Mouse (Mus musculus) ES-E14 (cell line): ENCODE measurements around the gene Tasp1. TPM values are rescaled to one million over a fixed set of nuclear protein-coding genes. Genes with fewer than 3 reads are reported as not detected.

Experiments
- DNase-seq: peaks from one replicate; pipeline ENCODE4 v3.0.0-alpha.2; 2013; ENCODE audit warnings: low read depth, low spot score
- H3K27ac ChIP-seq: 2 replicates; pipeline ENCODE4 v1.5.1; 2012; ENCODE audit warnings: low read depth, mild to moderate bottlenecking, low read length, moderate library complexity, mixed read lengths; ENCODE audit not compliant: poor library complexity, insufficient read depth, severe bottlenecking
- H3K36me3 ChIP-seq: 2 replicates; pipeline ENCODE4 v1.6.1; 2012; ENCODE audit warnings: mild to moderate bottlenecking, low read length, moderate library complexity, mixed read lengths; ENCODE audit not compliant: control insufficient read depth, poor library complexity, insufficient read depth, severe bottlenecking
- H3K4me1 ChIP-seq, 2 experiments: fragments of 150-350 bp in 1 of 2; sonication (generic) in 1 of 2; 2 replicates each; pipeline ENCODE4 v1.6.1; 2012; ENCODE audit warnings: low read length in 2 of 2, mild to moderate bottlenecking in 1 of 2, mixed read lengths in 1 of 2; ENCODE audit not compliant: control insufficient read depth in 2 of 2, insufficient read depth in 2 of 2, poor library complexity in 1 of 2
- H3K4me3 ChIP-seq, 2 experiments: fragments of 150-350 bp in 1 of 2; sonication (generic) in 1 of 2; 2 replicates each; pipeline ENCODE4 v1.5.1; 2012; ENCODE audit warnings: low read length in 2 of 2, low read depth in 1 of 2, mild to moderate bottlenecking in 1 of 2, mixed read lengths in 1 of 2; ENCODE audit not compliant: insufficient read depth in 1 of 2, poor library complexity in 1 of 2, severe bottlenecking in 1 of 2
- H3K9ac ChIP-seq: 2 replicates; pipeline ENCODE4 v1.6.1; 2012; ENCODE audit warnings: low read depth, mild to moderate bottlenecking, low read length, mixed read lengths; ENCODE audit not compliant: poor library complexity, insufficient read depth, severe bottlenecking
- H3K9me3 ChIP-seq: fragments of 150-350 bp; sonication (generic); 2 replicates; pipeline ENCODE4 v1.6.1; 2012; ENCODE audit warnings: low read depth, mild to moderate bottlenecking, low read length; ENCODE audit not compliant: control insufficient read depth, insufficient read depth
- CHD2 ChIP-seq: IDR thresholded peaks from 2 replicates; pipeline ENCODE4 v1.6.1; 2014; ENCODE audit warnings: mild to moderate bottlenecking, low read depth, low read length, inconsistent platforms
- HCFC1 ChIP-seq: IDR thresholded peaks from 2 replicates; pipeline ENCODE4 v1.6.1; 2012; ENCODE audit warnings: low read length, inconsistent platforms, borderline replicate concordance; ENCODE audit not compliant: insufficient read depth
- MAFK ChIP-seq: IDR thresholded peaks from 2 replicates; pipeline ENCODE4 v1.6.1; 2014; ENCODE audit warnings: mild to moderate bottlenecking, low read depth, low read length, inconsistent platforms; ENCODE audit not compliant: insufficient read depth
- ZC3H11A ChIP-seq: IDR thresholded peaks from 2 replicates; pipeline ENCODE4 v1.6.1; 2012; ENCODE audit warnings: low read depth, mild to moderate bottlenecking, inconsistent platforms, low read length, borderline replicate concordance
- ZNF384 ChIP-seq: IDR thresholded peaks from 2 replicates; pipeline ENCODE4 v1.6.1; 2012; ENCODE audit warnings: low read depth, low read length, inconsistent platforms
- in situ Hi-C, 2 experiments: fragments of 600-800 bp; cut with MboI; formaldehyde crosslinking; loops; one replicate each; pipeline ENCODE4 v1.15.1; 2025; ENCODE audit warnings: low sequenced_read_pairs in 2 of 2, inconsistent platforms in 1 of 2; ENCODE audit not compliant: unreplicated experiment in 2 of 2
- total RNA-seq: library from RNA; depleted of rRNA; stranded (reverse); fragments of 300-350 nt; gene quantifications from 2 replicates; pipeline ENCODE4 v1.2.3, GENCODE M21; 2012

Gene Tasp1
- total RNA-seq, 1 experiment: 11.2 TPM

DNA sequence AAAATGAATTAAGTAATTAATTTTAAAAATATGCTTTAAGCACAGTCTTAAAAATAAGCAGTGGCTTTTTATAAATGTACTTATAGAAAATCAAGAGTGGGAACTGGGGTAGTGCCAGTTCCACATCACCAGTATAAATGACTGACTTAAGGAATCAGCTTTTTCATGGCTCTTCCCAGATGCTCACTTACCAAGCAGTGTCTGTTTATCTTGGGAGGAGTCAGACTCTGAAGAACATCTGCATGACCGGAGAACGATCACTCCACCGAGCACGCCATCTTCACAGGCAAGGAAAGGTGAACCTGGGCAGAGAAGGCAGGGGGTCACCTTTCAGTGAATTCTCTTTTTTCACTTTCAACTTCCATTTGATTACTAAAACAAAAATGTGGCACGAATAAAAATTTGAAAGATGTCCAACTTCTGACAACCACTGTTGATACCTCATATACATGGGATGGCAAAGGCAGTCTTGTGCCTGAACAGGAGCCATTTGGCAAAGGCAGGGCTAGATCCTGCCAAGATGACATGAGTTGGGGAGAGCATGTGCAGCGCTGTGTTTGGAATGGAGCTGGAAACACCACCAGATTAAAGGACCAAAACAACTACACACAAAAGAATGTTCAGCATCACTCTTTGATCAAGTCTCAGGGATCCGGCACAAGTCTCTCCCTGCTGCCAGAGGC lies 182.9 kb downstream of the Tasp1 start:
- no peak for DNase-seq
- TF ChIP-seq ZC3H11A (no peak), MAFK (no peak), HCFC1 (no peak), ZNF384 (no peak), CHD2 (no peak)
- Histone ChIP-seq H3K36me3 (no peaks in the 10 kb centered on the region), H3K27ac (no peak overlapping the region), H3K4me3 (no peak overlapping the region), H3K9ac (no peak overlapping the region), H3K4me1 (no peaks in the 10 kb centered on the region), H3K9me3 (no peaks in the 10 kb centered on the region)
- in situ Hi-C loops: no loop called here

DNA sequence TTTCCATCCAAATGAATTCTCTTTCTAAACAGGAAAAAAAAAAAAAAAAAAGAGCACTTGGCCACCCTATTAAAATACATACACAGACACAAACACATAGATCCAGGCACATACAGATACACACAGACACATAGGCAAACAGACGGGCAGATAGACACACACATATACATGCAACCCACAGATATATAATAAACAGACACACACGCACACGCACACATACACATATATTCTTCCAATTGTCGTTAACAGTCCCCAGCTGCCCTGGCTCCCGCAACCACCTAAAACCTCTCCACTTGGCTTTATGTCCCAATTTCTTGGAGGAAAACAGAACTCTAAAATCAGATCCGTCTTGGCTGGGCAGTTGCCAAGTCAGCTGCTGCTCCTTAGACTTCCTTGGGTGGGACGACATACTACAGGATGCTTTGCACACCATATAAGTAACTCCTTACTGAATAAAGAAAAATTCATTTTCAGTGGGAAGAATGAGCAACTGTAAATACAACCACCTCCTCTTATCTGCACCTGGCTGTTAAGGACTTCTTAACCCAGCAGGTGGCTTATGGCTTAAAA lies 188.5 kb downstream of the Tasp1 start:
- TF ChIP-seq ZNF384 (no peak), ZC3H11A (no peak), CHD2 (no peak), HCFC1 (no peak), MAFK (no peak)
- Histone ChIP-seq H3K4me3 (no peak overlapping the region), H3K27ac (no peak overlapping the region), H3K9me3 (no peaks in the 10 kb centered on the region), H3K4me1 (peaks cover 5 to 6% of the 10 kb centered on the region in 2 experiments; a peak in 3 of 4 replicates), H3K9ac (no peak overlapping the region), H3K36me3 (peaks cover 2% of the 10 kb centered on the region; the same call in 1 of the 2 replicates)
- no peak for DNase-seq
- in situ Hi-C loops: no loop called here

DNA sequence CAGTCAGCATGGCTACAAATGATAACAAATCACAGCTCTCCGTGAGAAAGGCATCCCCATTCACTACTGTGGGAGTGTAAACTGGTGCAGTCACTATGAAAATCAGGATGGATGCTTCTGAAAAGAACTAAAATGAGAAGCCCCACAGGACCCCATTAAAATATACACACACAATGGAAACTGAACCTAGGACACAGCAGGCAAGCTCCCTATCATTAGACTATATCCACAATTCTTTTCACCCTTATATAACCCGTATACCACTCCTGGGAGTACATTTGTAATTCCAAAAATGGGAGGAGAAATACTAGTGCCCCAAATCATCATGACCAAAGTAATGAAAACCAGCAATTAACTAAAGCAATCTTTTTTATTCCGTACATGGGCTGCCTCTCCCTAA lies 190.7 kb downstream of the Tasp1 start:
- DNase-seq: no peak
- Histone ChIP-seq H3K4me1 (peaks cover 5 to 6% of the 10 kb centered on the region in 2 experiments; a peak in 3 of 4 replicates), H3K27ac (peak overlapping the region; percentile 25; the same call in 1 of the 2 replicates), H3K36me3 (peaks cover 2% of the 10 kb centered on the region; the same call in 1 of the 2 replicates), H3K9me3 (no peaks in the 10 kb centered on the region), H3K4me3 (no peak overlapping the region), H3K9ac (no peak overlapping the region)
- in situ Hi-C loops: no loop called here
- TF ChIP-seq HCFC1 (no peak), ZNF384 (no peak), ZC3H11A (no peak), CHD2 (no peak), MAFK (no peak)

DNA sequence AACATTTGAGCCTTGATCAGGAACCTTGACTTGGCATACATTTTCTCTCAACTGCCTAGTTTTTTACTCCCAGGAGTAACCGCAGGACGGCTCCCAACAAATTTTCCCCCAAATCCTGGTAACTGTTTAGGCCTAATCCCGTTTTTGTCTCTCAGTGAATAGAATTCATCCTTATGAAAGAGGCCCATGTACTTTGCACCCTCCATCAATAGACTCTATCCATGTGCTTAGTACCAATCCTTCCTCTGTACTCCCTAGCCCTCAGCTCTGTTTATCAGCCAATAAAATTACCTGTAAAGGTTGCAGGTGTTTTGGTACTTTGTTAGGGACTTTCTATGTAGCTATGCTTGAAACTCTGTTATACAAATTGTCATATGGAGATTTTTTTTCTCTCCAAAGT lies 192.4 kb downstream of the Tasp1 start:
- Histone ChIP-seq H3K9me3 (no peaks in the 10 kb centered on the region), H3K4me3 (no peak overlapping the region), H3K36me3 (peaks cover 2% of the 10 kb centered on the region; the same call in 1 of the 2 replicates), H3K4me1 (peaks cover 5 to 6% of the 10 kb centered on the region in 2 experiments; a peak in 3 of 4 replicates), H3K9ac (no peak overlapping the region), H3K27ac (peak overlapping the region; percentile 85)
- TF ChIP-seq MAFK (no peak), ZC3H11A (no peak), ZNF384 (no peak), CHD2 (no peak), HCFC1 (no peak)
- DNase-seq: no peak
- in situ Hi-C loops: no loop called here
